Mouse (Mus musculus): Measurements from ENCODE around the gene Scgb2b15.
"Not testable (repeated sequence)": the region's sequence is repeated elsewhere in the genome, so short reads cannot be mapped to it uniquely, and the experiment has no call there.

The Scgb2b15 gene

DNA sequence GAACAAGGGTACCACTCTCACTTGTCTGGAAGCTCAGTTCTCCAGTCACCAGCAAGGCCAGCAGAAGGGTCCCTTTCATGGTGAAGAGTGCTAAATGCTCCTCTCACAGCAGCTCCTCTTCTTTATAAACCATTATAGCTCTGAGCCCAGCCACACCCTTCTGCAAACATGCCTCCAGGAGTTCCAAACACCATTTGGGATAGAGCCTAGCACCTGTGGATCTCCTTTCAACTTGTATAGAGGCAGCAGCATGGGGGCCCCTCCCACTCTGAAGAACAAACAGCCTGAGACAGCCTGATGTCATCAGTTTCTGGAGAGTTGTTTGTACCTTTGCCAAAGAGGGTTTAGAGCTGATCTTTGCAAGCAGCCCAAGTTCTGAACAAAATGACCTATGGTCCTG, at the start of gene Scgb2b15:
Gene Scgb2b15, minus strand, starts transcription at position 101 of the 400 bp plus-strand sequence.
- DNase-seq = not testable (repeated sequence)

DNA sequence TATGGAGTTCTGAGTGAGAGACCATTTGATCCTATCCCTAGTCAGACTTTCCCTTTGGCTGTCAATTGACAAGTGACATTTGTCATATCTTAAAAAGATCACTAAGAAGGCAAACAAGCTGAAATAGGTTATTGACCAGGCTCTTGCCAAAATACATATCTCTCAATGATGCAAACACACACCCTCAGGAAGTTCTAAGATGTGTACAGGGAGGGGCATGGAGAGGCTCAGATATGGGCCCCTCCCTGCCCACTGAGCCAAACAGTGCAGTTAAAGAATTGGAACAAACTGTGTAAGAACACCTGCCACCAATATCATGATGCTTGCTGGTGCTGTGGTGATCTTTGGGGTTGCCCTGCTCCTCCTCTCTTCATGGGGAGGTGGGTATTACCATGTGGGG, 6.8 kb upstream of the Scgb2b15 start, which contains the start of gene Scgb1b15:
Gene Scgb1b15, plus strand, starts transcription at position 301 of the 400 bp plus-strand sequence.
- DNase-seq = not testable (repeated sequence)
